Mouse (Mus musculus): ENCODE measurements around the gene Scly. TPM values are rescaled to one million over a fixed set of nuclear protein-coding genes. Genes with fewer than 3 reads are reported as not detected.

The Scly gene
- 10 to 100 TPM; 17.9 to 23.8 TPM for total RNA-seq (2023)

GRCm38 (mm10) chr1:91297799-91298744, at the start of gene Scly:
Scly (plus strand) TSS chr1:91298338.

GRCm38 (mm10) chr1:91249564-91250414, 48.3 kb upstream of the Scly start, which contains the start of gene Ube2f:
Ube2f (plus strand) TSS chr1:91250304.

GRCm38 (mm10) chr1:91321760-91322438, 23.8 kb downstream of the Scly start, which contains the start of gene Espnl:
Espnl (plus strand) TSS chr1:91322075.

GRCm38 (mm10) chr1:91350841-91351240, 52.7 kb downstream of the Scly start, which contains the start of gene Klhl30:
Klhl30 (plus strand) TSS chr1:91351016.

GRCm38 (mm10) chr1:91366215-91367108, 68.3 kb downstream of the Scly start, which contains the start of gene Erfe:
Erfe (plus strand) TSS chr1:91366430.

Other genes with a start within 250 kb of the Scly start
- gene Rbm44, start 153.2 kb upstream of the Scly start, total RNA-seq (2023): 1 to 10 TPM; 1.1 to 1.9 TPM
- 10 to 100 TPM; 31.8 to 32.4 TPM for gene Ramp1, start 118.5 kb upstream of the Scly start, total RNA-seq (2023)
- gene Ube2f, start 48.0 kb upstream of the Scly start, total RNA-seq (2023): 10 to 100 TPM; 51.7 to 51.9 TPM
- gene Espnl, start 23.7 kb downstream of the Scly start, total RNA-seq (2023): under 1 TPM in 1 of 2 experiments, not detected in 1; 0.09 TPM
- not detected for gene Klhl30, start 52.7 kb downstream of the Scly start, total RNA-seq (2023)
- under 1 TPM; 0.36 to 0.53 TPM for gene Erfe, start 68.1 kb downstream of the Scly start, total RNA-seq (2023)
- gene Ilkap, start 100.5 kb downstream of the Scly start, total RNA-seq (2023): 10 to 100 TPM; 50.3 to 58.3 TPM
- 10 to 100 TPM; 19.4 to 25.4 TPM for gene Hes6, start 115.7 kb downstream of the Scly start, total RNA-seq (2023)
- 10 to 100 TPM; 43.9 to 54.2 TPM for gene Per2, start 161.0 kb downstream of the Scly start, total RNA-seq (2023)
- gene Traf3ip1, start 196.3 kb downstream of the Scly start, total RNA-seq (2023): 1 to 10 TPM; 1.2 to 2.6 TPM
- gene Asb1, start 242.2 kb downstream of the Scly start, total RNA-seq (2023): 10 to 100 TPM; 10.7 to 11.8 TPM